Mouse (Mus musculus) midbrain, embryonic 16.5 days (tissue): ENCODE measurements around the gene Col18a1. TPM values are rescaled to one million over a fixed set of nuclear protein-coding genes. Genes with fewer than 3 reads are reported as not detected.
"Not testable (repeated sequence)": the region's sequence is repeated elsewhere in the genome, so short reads cannot be mapped to it uniquely, and the experiment has no call there.

Source experiments
- ATAC-seq: fragments of 200-750 bp; cut with Nextera tagmentation; 2 replicates; pipeline ENCODE4 v1.8.0; 2017; ENCODE audit warnings: moderate TSS enrichment
- H3K27ac ChIP-seq: fragments of 300-500 bp; sonication (generic); 2 replicates; pipeline ENCODE4 v1.5.1; 2014; ENCODE audit warnings: mild to moderate bottlenecking, low read length, mixed read lengths
- H3K27me3 ChIP-seq: fragments of 300-500 bp; sonication (generic); 2 replicates; pipeline ENCODE4 v1.6.1; 2014; ENCODE audit warnings: low read depth, low read length, mixed read lengths; ENCODE audit not compliant: control insufficient read depth, insufficient read depth
- H3K36me3 ChIP-seq: fragments of 300-500 bp; sonication (generic); 2 replicates; pipeline ENCODE4 v1.6.1; 2014; ENCODE audit warnings: mild to moderate bottlenecking, low read length, moderate library complexity, mixed read lengths; ENCODE audit not compliant: control insufficient read depth, insufficient read depth
- H3K4me1 ChIP-seq: fragments of 300-500 bp; sonication (generic); 2 replicates; pipeline ENCODE4 v1.6.1; 2014; ENCODE audit warnings: mild to moderate bottlenecking, low read length, mixed read lengths; ENCODE audit not compliant: control insufficient read depth, insufficient read depth
- H3K4me2 ChIP-seq: fragments of 300-500 bp; sonication (generic); 2 replicates; pipeline ENCODE4 v1.6.1; 2014; ENCODE audit warnings: mild to moderate bottlenecking, low read length, mixed read lengths
- H3K4me3 ChIP-seq: fragments of 300-500 bp; sonication (generic); 2 replicates; pipeline ENCODE4 v1.5.1; 2014; ENCODE audit warnings: low read depth, mild to moderate bottlenecking, low read length, moderate library complexity, mixed read lengths
- H3K9ac ChIP-seq: fragments of 300-500 bp; sonication (generic); 2 replicates; pipeline ENCODE4 v1.6.1; 2014; ENCODE audit warnings: low read depth, low read length, mixed read lengths
- H3K9me3 ChIP-seq: fragments of 300-500 bp; sonication (generic); replicated peaks from 2 replicates; pipeline ENCODE4 v1.6.1; 2014; ENCODE audit warnings: mild to moderate bottlenecking, low read length, mixed read lengths; ENCODE audit not compliant: control insufficient read depth, poor library complexity, severe bottlenecking
- WGBS: fragments of 180-500 bp; shearing (Covaris S2); extraction: QIAGEN DNeasy Blood & Tissue Kit; methylation state at CpG from one replicate; pipeline ENCODE4 v1.1.7; 2014; 5-methylcytosine and 5-hydroxymethylcytosine counted together
- polyA plus RNA-seq: library from polyadenylated mRNA; unstranded; fragments of >200 nt; fragmentation: Nextera tagmentation; extraction: Ambion mirVana; gene quantifications from 2 replicates; pipeline ENCODE4 v1.2.1, GENCODE M21; 2015

Gene Col18a1
- polyA plus RNA-seq, 1 experiment from 2014 or later, result 20.4 TPM

DNA sequence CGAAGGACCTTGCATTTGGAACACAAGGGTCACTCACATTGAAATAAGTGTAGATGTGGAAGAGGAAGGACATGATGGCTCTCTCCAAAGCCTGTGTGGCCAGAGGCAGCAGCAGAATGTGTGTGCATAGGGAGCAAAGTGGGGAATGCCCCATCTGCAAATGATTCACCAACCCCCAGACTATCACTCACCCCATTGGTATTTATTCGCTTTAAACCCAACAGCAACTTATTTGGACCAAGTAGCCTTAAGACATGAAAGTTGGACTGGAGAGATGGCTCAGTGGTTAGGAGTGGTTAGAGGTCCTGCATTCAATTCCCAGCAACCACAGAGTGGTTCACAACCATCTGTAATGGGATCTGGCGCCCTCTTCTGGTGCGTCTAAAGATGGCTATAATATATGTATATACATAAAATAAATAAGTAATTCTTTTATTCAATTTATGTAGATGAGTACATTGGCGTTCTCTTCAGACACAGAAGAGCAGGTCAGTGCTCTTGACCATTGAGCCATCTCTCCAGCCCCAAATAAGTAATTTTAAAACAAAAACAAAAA lies 31.0 kb downstream of the Col18a1 start:
- no peak overlapping the region for H3K27ac ChIP-seq
- peaks cover 2% of the 10 kb centered on the region; the same call in 1 of the 2 replicates for H3K4me1 ChIP-seq
- no peaks in the 10 kb centered on the region for H3K9me3 ChIP-seq
- H3K9ac ChIP-seq, result no peak overlapping the region
- ATAC-seq, result no peak
- WGBS, result 93% methylated on average over 5 of the region's 5 CpGs
- no peaks in the 10 kb centered on the region for H3K27me3 ChIP-seq
- H3K36me3 ChIP-seq, result no peaks in the 10 kb centered on the region
- H3K4me3 ChIP-seq, result no peak overlapping the region
- no peak overlapping the region for H3K4me2 ChIP-seq

DNA sequence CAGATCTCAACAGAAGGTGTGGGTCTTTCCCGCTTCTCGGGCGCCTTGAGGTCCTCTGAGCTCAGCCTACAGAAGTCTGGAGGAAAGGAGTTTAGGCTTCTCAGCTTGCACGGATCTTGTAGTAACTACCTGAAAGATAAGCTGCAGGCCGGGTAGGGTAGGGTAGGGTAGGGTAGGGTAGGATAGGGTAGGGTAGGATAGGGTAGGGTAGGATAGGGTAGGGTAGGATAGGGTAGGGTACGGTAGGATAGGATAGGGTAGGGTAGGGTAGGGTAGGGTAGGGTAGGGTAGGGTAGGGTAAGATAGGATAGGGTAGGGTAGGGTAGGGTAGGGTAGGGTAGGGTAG lies 31.6 kb downstream of the Col18a1 start:
- ATAC-seq, H3K4me2 ChIP-seq, H3K4me1 ChIP-seq, H3K9ac ChIP-seq, H3K9me3 ChIP-seq, H3K4me3 ChIP-seq, H3K27me3 ChIP-seq, H3K27ac ChIP-seq, H3K36me3 ChIP-seq: not testable (repeated sequence)
- whole genome bisulfite sequencing, result 62% methylated on average over 6 of the region's 6 CpGs

DNA sequence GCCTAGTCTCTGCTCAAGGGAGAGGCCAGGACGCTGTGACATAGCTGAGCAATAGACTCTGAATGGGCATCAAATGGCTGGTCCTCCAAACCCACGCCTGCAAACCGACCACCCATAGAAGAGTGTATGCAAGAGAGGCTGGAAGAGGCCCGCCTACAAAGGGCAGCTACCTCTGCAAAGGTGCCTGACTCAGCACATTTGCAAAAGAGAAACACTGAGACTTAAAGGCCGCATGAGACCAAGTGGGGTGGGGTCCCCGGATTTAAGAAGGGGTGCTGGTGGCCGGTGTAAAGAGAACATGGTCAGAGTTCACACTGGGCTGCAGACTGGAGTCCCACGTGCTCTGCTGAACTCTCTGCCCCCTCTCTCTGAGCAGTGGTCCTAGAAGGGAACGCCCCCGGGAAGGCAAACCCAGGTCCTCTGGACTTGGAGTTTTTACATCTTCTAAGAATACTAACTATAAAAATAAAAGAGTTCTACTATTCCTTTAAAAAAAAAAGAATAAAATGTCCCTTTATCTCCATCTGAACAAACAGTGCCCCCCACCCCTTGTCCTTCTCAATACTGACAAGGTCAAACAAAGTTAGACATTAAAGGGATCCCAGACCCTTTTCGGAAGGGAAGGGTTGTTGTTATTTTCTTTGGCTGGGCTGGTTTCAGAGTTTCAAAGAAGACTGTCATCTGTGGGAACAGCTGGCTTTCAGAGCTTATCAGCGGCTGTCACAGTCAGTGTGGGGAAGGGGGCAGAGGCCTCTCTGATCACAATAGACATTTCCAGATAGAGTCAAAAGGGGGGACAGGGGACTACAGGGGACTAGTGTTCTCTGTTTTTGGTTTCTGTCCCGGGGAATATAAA lies 32.2 kb downstream of the Col18a1 start:
- peaks cover 2% of the 10 kb centered on the region; the same call in 1 of the 2 replicates for H3K4me1 ChIP-seq
- H3K4me2 ChIP-seq, result no peak overlapping the region
- H3K36me3 ChIP-seq, result no peaks in the 10 kb centered on the region
- H3K27ac ChIP-seq, result no peak overlapping the region
- no peak for ATAC-seq
- H3K9ac ChIP-seq, result no peak overlapping the region
- H3K9me3 ChIP-seq, result no peaks in the 10 kb centered on the region
- 48% methylated on average over 13 of the region's 13 CpGs for WGBS
- no peaks in the 10 kb centered on the region for H3K27me3 ChIP-seq
- no peak overlapping the region for H3K4me3 ChIP-seq

DNA sequence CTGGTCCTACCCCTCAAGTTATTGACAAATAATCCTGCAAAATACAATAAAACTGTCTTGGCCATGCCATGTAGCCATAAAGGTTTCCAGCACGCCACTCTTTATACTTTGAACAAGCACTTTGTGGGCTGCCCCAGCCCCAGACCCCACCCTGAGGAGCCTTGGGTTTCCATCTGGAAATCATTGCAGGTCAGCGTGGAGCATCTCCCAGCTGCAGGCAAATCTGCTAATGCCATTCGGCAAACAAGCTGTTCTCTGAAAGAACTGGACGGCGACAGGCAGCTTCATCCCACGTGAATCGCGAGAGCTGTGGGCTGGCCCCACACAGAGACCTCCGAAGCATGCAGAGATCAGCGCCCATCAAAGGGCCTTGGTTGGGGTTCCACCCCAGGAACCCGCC lies 34.2 kb downstream of the Col18a1 start:
- no peaks in the 10 kb centered on the region for H3K36me3 ChIP-seq
- H3K9me3 ChIP-seq, result no peaks in the 10 kb centered on the region
- H3K4me2 ChIP-seq, result no peak overlapping the region
- H3K27me3 ChIP-seq, result no peaks in the 10 kb centered on the region
- H3K27ac ChIP-seq, result no peak overlapping the region
- H3K4me1 ChIP-seq, result peaks cover 2% of the 10 kb centered on the region; the same call in 1 of the 2 replicates
- no peak overlapping the region for H3K4me3 ChIP-seq
- WGBS, result 28% methylated on average over 11 of the region's 11 CpGs
- H3K9ac ChIP-seq, result no peak overlapping the region
- no peak for ATAC-seq

DNA sequence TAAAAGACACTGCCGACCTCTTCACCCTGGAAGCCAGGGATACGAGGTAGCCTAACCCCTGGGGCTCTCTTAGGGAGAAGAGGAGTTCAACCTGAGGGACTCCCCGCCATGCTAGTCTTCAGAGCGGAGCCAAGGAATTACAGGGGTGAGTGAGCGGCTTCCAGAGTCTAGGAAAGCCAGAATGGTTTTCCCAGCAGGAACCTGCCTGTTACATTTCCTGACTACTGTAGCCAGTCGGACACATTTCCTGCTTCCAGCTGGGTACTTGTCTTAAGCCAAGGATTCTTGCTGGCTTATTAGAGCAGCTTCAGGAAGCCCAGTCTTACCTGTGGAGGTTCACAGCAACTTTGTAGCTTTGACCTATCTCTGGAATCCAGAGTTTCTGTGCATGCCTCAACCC lies 34.8 kb downstream of the Col18a1 start:
- Histone ChIP-seq H3K9ac (no peak overlapping the region), H3K36me3 (no peaks in the 10 kb centered on the region), H3K9me3 (no peaks in the 10 kb centered on the region), H3K27ac (no peak overlapping the region), H3K4me1 (peaks cover 2% of the 10 kb centered on the region; the same call in 1 of the 2 replicates), H3K27me3 (no peaks in the 10 kb centered on the region), H3K4me2 (no peak overlapping the region), H3K4me3 (no peak overlapping the region)
- WGBS, result 41% methylated on average over 6 of the region's 6 CpGs
- ATAC-seq, result no peak

DNA sequence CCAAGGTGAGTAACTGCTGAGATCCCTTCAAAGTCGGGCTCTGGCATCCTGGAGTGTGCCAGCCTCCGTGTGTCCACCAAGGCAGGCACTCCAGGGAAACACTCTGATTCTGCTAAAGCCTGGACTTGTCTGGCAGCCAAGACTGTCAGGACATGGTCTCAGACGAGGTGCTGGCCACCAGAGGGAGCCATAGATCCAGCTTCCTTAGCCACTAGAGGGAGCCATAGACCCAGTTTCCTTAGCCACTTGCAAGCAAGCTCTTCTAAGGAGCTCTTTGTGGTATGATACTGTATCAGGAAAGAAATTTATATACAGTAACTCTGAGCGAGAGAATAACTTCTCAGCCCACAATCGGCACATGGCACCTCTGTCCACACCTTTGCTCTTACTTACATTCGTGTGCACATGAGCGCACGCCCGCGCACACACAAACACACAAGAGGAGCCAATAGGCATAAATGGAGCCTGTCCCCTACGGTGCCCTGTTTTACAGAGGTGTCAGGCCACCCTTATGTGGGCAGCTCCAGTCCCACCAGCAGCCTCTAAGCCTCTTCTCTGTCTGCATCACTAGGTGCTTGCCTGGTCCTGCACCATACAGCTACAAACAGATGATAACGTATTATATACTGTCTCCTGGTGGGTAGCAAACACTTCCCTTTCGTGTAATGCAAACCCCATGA lies 35.6 kb downstream of the Col18a1 start:
- 44% methylated on average over 13 of the region's 13 CpGs for WGBS
- Histone ChIP-seq H3K9ac (peak overlapping the region; percentile 20; the same call in 1 of the 2 replicates), H3K4me1 (peaks cover 2% of the 10 kb centered on the region; the same call in 1 of the 2 replicates), H3K27ac (0 out of 2 replicates have a peak overlapping the region, but pooled peaks have one; percentile 20), H3K4me2 (no peak overlapping the region), H3K36me3 (no peaks in the 10 kb centered on the region), H3K27me3 (no peaks in the 10 kb centered on the region), H3K9me3 (no peaks in the 10 kb centered on the region), H3K4me3 (no peak overlapping the region)
- ATAC-seq, result peak; percentile 82

DNA sequence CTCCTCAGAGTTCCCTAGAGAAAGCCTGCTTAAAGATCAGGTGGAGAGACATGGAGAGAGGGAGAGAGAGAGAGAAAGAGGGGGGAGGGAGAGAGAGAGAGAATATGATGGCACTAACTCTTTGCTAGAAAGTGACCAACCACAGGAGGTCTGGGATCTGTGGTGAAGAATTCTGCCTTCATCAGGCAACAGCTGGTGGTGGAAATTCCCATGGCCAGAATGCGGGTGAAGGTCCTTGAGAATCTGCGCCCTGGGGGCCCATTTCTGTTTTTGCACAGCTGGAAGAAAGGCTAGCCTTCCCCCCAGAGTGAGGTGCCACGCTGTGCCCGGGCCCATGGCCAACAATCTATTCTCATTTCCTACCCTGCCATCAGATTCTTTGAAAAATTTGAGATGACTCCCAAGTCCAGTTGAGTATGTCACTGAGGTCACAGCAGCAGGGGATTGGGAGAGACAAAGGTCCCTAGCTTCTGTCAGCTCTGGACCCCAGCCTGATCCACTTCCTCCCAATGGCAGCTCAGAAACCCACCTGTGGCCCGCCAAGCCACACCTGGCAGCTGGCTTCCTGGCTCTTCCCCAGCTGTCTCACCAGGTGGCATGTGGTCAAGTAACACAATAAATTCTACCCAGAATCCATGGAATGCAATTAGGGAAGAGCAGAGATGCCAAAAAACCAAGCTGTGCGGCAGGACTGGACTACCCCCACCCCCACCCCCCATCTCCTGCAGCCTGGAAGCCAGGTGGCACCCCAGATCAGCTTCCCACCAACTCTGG lies 36.5 kb downstream of the Col18a1 start:
- Histone ChIP-seq H3K4me1 (peaks cover 2% of the 10 kb centered on the region; the same call in 1 of the 2 replicates), H3K9me3 (no peaks in the 10 kb centered on the region), H3K27me3 (no peaks in the 10 kb centered on the region), H3K4me2 (no peak overlapping the region), H3K36me3 (no peaks in the 10 kb centered on the region), H3K27ac (no peak overlapping the region), H3K9ac (no peak overlapping the region), H3K4me3 (no peak overlapping the region)
- 85% methylated on average over 6 of the region's 6 CpGs for WGBS
- ATAC-seq, result no peak

DNA sequence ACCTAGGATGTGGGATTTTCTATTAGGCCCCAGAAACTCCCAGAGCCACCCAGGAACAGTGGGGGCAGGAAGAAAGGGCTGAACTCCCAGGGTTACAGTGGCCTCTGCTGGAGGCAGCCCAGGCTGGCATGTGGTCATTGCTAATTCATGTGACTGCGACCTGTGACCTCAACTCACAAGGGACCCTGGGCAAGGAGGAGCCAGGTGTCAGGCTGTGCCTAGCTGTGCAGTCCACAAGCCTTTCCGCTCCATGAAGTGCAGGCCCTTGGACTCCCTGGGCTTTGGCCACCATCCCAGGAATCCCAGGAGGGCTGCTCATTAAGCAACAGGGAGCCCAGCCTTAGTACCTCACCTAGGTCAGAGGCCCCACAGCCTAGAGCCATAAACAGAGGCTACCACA lies 38.4 kb downstream of the Col18a1 start:
- ATAC-seq, result no peak
- Histone ChIP-seq H3K27me3 (no peaks in the 10 kb centered on the region), H3K4me1 (peaks cover 2% of the 10 kb centered on the region; the same call in 1 of the 2 replicates), H3K9me3 (no peaks in the 10 kb centered on the region), H3K36me3 (no peaks in the 10 kb centered on the region), H3K9ac (no peak overlapping the region), H3K27ac (no peak overlapping the region), H3K4me2 (no peak overlapping the region), H3K4me3 (no peak overlapping the region)
- WGBS, result 86% methylated on average over 2 of the region's 2 CpGs
